Mouse (Mus musculus) heart, postnatal 0 days (tissue): Measurements from ENCODE around the gene Timm13. TPM values are rescaled to one million over a fixed set of nuclear protein-coding genes. Genes with fewer than 3 reads are reported as not detected.

ENCODE experiments used
- ATAC-seq: fragments of 200-750 bp; cut with Nextera tagmentation; 2 replicates; pipeline ENCODE4 v1.8.0; 2017; ENCODE audit warnings: low read depth, moderate number of reproducible peaks, moderate library complexity; ENCODE audit not compliant: insufficient read depth
- DNase-seq: peaks from one replicate; pipeline ENCODE4 v3.0.0-alpha.2; 2016; ENCODE audit warnings: low spot score
- H3K27ac ChIP-seq: fragments of 300-500 bp; sonication (generic); 2 replicates; pipeline ENCODE4 v1.5.1; 2014; ENCODE audit warnings: low read depth, mild to moderate bottlenecking
- H3K27me3 ChIP-seq: fragments of 300-500 bp; sonication (generic); 2 replicates; pipeline ENCODE4 v1.6.1; 2014; ENCODE audit warnings: low read length, mixed read lengths; ENCODE audit not compliant: control insufficient read depth, insufficient read depth
- H3K36me3 ChIP-seq: fragments of 300-500 bp; sonication (generic); replicated peaks from 2 replicates; pipeline ENCODE4 v1.6.1; 2014; ENCODE audit warnings: low read length, mixed read lengths; ENCODE audit not compliant: control insufficient read depth, insufficient read depth
- H3K4me1 ChIP-seq: fragments of 300-500 bp; sonication (generic); 2 replicates; pipeline ENCODE4 v1.6.1; 2014; ENCODE audit warnings: antibody characterized with exemption; ENCODE audit not compliant: control insufficient read depth, insufficient read depth
- H3K4me2 ChIP-seq: fragments of 300-500 bp; sonication (generic); 2 replicates; pipeline ENCODE4 v1.6.1; 2014; ENCODE audit warnings: low read depth, mild to moderate bottlenecking, low read length, moderate library complexity
- H3K4me3 ChIP-seq: fragments of 300-500 bp; sonication (generic); 2 replicates; pipeline ENCODE4 v1.5.1; 2014; ENCODE audit warnings: low read depth, low read length
- H3K9ac ChIP-seq: fragments of 300-500 bp; sonication (generic); replicated peaks from 2 replicates; pipeline ENCODE4 v1.6.1; 2014; ENCODE audit warnings: low read depth, low read length, mixed read lengths
- H3K9me3 ChIP-seq: fragments of 300-500 bp; sonication (generic); replicated peaks from 2 replicates; pipeline ENCODE4 v1.6.1; 2016; ENCODE audit warnings: low read length; ENCODE audit not compliant: control insufficient read depth
- CTCF ChIP-seq: IDR thresholded peaks from 2 replicates; pipeline ENCODE4 v1.5.1; 2016; ENCODE audit warnings: antibody characterized with exemption, control low read depth, low read depth
- EP300 ChIP-seq: IDR thresholded peaks from 2 replicates; pipeline ENCODE4 v1.6.1; 2016; ENCODE audit warnings: antibody characterized with exemption, low read depth
- WGBS: fragments of 180-500 bp; shearing (Covaris S2); extraction: QIAGEN DNeasy Blood & Tissue Kit; methylation state at CpG from one replicate; pipeline ENCODE4 v1.1.7; 2014; 5-methylcytosine and 5-hydroxymethylcytosine counted together
- polyA plus RNA-seq: library from polyadenylated mRNA; unstranded; fragments of >200 nt; fragmentation: Nextera tagmentation; extraction: Ambion mirVana; gene quantifications from 2 replicates; pipeline ENCODE4 v1.2.1, GENCODE M21; 2015
- total RNA-seq: library from RNA; depleted of rRNA; stranded (reverse); fragments of >200 nt; gene quantifications from 2 replicates; pipeline ENCODE4 v1.2.3, GENCODE M21; 2014; ENCODE audit warnings: low replicate concordance

The Timm13 gene
- total and polyA plus RNA-seq, 2 experiments from 2014 or later, result 256 to 355 TPM

DNA sequence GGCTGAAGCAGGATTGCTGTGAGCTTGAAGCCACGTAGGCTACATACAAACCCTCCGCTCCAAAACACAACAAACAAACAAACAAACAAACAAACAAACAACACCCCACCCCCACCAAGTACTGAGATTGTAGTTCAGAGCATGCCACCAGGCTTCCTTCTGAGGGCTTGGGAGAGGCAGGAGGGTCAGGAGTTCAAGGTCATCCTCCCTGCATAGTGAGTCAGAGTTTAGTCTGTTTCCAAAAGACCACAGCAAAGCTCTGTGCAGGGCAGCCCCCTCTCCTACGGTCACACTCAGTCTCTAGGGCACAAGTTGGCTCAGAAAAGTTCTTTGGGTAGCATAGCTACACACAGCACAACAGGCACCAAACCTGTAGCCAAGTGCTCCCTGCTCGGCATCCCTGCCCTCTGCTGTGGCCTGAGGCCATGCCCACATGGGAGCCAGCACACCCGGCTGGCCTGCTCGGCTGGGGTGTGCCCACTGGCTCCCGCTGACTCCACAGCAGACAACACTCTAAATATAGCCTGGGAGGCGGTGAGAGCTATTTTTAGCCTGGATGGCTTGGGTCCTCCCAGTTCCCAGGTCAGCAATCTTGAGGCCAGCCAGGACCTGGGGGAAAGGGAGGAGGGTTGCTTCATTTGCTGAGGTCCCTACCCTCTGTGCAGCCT is 39.7 kb upstream of the Timm13 start:
- H3K4me1 ChIP-seq, result peaks cover 77% of the 10 kb centered on the region
- H3K36me3 ChIP-seq, result no peaks in the 10 kb centered on the region
- H3K4me2 ChIP-seq, result peak overlapping the region; percentile 60
- peak overlapping the region; percentile 95 for H3K27ac ChIP-seq
- no peaks in the 10 kb centered on the region for H3K9me3 ChIP-seq
- H3K9ac ChIP-seq, result no peak overlapping the region
- TF ChIP-seq CTCF, result no peak
- TF ChIP-seq EP300, result peak; percentile 70; the same call in 1 of the 2 replicates
- DNase-seq (peak; percentile 93), ATAC-seq (peak; percentile 85)
- no peaks in the 10 kb centered on the region for H3K27me3 ChIP-seq
- H3K4me3 ChIP-seq, result peak overlapping the region; percentile 14; the same call in 1 of the 2 replicates
- WGBS, result 12% methylated on average over 8 of the region's 8 CpGs

DNA sequence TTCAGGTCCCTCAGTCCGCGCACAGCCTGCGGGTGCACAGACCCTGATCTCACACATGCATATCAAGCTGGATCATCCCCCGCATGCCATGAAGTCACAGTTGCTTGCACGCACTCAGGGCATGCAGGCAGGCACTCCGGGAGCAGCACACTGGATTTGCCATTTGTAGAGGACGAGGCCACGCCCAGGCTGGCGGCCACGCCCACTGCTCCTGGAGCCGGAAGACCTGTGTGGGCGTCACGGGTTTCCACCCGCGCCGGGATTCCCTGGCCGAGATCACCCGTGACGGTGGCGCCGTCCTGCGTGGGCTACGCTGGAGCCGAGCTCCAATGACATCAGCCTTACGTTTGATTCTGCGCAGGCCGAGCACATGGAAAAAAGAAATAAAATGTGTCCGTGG is 38.9 kb upstream of the Timm13 start:
- Histone ChIP-seq H3K27ac (peak overlapping the region; percentile 95), H3K27me3 (no peaks in the 10 kb centered on the region), H3K4me3 (peak overlapping the region; percentile 29), H3K9ac (0 out of 2 replicates have a peak overlapping the region, but pooled peaks have one; percentile 6), H3K4me1 (peaks cover 79% of the 10 kb centered on the region), H3K9me3 (no peaks in the 10 kb centered on the region), H3K36me3 (no peaks in the 10 kb centered on the region), H3K4me2 (peak overlapping the region; percentile 60)
- peak; percentile 49 for ATAC-seq
- no peak; the same call in 1 of the 2 replicates for TF ChIP-seq CTCF
- TF ChIP-seq EP300, result no peak
- peak; percentile 76 for DNase-seq
- WGBS, result 3% methylated on average over 28 of the region's 28 CpGs

DNA sequence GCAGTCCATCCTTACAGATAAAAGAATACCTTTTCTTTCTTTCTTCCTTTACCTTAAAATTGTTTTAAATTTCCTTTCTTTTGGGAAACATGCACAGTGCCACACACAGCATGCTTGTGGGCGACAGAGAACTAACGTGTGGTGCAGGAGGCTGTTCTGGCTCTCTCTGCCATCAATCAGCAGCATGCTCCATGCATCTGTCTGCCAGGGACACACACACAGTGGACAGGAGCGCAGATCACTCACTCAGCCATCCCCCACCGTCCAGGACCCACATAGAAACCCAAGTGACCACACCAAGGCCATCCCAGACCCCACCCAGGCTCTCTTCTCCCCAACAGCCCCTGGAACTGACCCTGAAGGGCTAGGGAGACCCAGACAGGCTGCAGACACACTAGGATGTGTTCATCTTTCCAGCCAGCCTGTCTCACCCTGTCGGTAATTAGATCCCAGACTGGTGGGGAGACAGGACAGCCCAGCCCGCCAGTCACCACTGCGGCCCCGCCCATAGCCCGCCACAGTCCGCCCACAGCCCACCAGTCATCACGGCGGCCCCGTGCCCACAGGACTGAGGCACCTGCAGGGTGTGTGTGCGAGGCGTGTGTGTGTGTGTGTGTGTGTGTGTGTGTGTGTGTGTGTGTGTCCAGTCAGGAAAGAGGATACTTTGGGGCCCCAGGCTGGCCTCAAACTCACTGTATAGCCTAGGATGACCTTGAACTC is 38.2 kb upstream of the Timm13 start:
- no peak for DNase-seq
- peak; percentile 14; the same call in 1 of the 2 replicates for ATAC-seq
- no peak for TF ChIP-seq EP300
- TF ChIP-seq CTCF, result no peak
- Histone ChIP-seq H3K27ac (peak overlapping the region; percentile 95), H3K4me3 (peak overlapping the region; percentile 29), H3K4me1 (peaks cover 76% of the 10 kb centered on the region), H3K9ac (no peak overlapping the region), H3K4me2 (peak overlapping the region; percentile 60; the same call in 1 of the 2 replicates), H3K36me3 (no peaks in the 10 kb centered on the region), H3K27me3 (no peaks in the 10 kb centered on the region), H3K9me3 (no peaks in the 10 kb centered on the region)
- WGBS, result 13% methylated on average over 15 of the region's 15 CpGs

DNA sequence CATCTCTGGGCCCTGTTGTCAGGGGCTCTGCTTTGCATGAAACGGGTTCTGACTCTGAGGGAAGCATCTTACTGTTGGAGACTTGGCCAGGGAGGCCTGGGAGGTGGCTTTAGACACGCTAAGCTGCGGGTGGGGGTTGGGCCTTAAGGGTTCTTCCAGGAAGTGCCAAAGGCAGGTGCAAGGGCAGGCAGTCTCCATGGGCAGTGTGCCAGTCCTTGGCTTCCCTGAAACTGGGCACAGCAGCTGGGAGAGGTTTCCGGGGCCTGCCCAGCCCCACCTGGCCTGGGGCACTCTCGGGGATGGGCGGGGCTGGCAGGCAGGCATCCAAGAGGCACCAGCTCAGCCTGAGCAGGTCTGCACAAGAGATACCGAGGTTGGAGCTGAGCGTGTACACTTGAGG is 36.9 kb upstream of the Timm13 start:
- Histone ChIP-seq H3K9me3 (no peaks in the 10 kb centered on the region), H3K36me3 (no peaks in the 10 kb centered on the region), H3K4me2 (no peak overlapping the region), H3K27me3 (no peaks in the 10 kb centered on the region), H3K4me1 (peaks cover 76% of the 10 kb centered on the region), H3K9ac (no peak overlapping the region), H3K4me3 (no peak overlapping the region), H3K27ac (peak overlapping the region; percentile 9; the same call in 1 of the 2 replicates)
- DNase-seq (no peak), ATAC-seq (no peak)
- WGBS, result 9% methylated on average over 8 of the region's 8 CpGs
- no peak for TF ChIP-seq CTCF
- no peak for TF ChIP-seq EP300

DNA sequence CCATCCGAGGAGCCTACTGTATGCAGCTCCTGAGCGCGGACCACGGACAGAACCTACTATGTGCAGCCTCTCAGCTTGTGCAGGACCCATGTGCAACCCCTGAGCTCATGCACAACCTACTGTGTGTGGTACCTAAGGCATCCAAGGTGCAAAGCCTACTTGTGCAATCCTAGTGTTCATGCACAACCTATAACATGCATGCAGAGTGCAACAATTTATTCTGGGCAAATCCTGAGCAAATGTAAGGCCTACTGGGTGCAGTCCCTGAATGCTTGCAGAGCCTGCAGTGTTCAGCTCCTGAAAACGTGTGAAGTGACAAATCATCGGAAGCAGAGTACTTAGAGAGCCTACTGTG is 36.0 kb upstream of the Timm13 start:
- H3K9me3 ChIP-seq, result no peaks in the 10 kb centered on the region
- WGBS, result 15% methylated on average over 6 of the region's 6 CpGs
- peak overlapping the region; percentile 43; the same call in 1 of the 2 replicates for H3K4me3 ChIP-seq
- no peak for DNase-seq
- no peaks in the 10 kb centered on the region for H3K27me3 ChIP-seq
- no peak for ATAC-seq
- H3K36me3 ChIP-seq, result no peaks in the 10 kb centered on the region
- peaks cover 82% of the 10 kb centered on the region for H3K4me1 ChIP-seq
- no peak overlapping the region; the same call in 1 of the 2 replicates for H3K9ac ChIP-seq
- 0 out of 2 replicates have a peak overlapping the region, but pooled peaks have one; percentile 40 for H3K27ac ChIP-seq
- TF ChIP-seq EP300, result no peak
- H3K4me2 ChIP-seq, result peak overlapping the region; percentile 72
